Mouse (Mus musculus) spleen, embryonic (tissue): ENCODE measurements around the gene Ogfr.

Experiments used
- CTCF ChIA-PET: fragments of 350-600 bp; sonication (Branson Sonifier 250); formaldehyde crosslinking; loops from one replicate; lab custom pipeline; 2022; lab: Charles Lee

Gene Ogfr

GRCm38 (mm10) chr2:180589123-180589831 is at the start of gene Ogfr:
Gene Ogfr, plus strand, starts transcription at chr2:180589245.
- CTCF ChIA-PET = interaction anchor here (0.9 kb wide), 1 partner anchor 9 kb away, joined by 3 read pairs; no protein-coding TSS in a partner anchor

GRCm38 (mm10) chr2:180543675-180544074 is 45.4 kb upstream of the Ogfr start:
- CTCF ChIA-PET = no interaction called here

- CTCF ChIA-PET = interaction anchor here (0.7 kb wide), 1 partner anchor 267 kb away, joined by 4 read pairs; no protein-coding TSS in a partner anchor
Measured at GRCm38 (mm10) chr2:180545046-180545445, 44.0 kb upstream of the Ogfr start.

DNA sequence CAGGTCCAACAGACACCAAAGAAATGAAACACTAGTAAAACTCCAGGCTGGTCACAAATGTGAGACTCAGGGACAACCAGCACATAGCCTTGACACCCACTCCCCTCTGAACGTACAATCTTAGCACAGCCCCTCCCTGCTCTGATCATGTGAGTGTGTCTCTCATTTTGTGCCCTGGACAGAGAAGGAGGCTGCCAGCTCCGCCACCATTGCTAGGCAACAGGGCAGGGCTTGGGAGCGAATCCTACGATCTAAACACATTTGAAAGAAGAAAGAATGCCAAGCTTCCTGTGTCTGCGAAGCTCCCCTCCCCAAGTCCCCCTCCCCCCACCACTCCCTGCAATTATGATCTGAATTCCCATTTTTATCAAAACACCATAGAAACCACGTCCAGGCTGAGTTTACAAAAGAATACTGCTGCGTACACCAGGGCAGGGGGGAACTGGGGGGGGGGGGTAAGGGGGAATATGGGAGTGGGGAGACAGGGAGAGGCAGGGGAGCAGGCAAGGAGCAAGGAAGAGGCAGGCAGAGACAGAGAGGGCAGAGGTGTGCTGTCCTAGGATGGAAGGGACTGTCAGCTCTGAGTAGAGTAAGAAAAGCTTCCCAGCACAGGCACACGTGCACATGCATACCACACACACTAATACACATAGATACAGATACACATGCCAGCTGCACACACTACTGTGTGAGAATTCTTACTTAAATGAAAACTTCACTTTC is 41.5 kb upstream of the Ogfr start:
- CTCF ChIA-PET = no interaction called here

DNA sequence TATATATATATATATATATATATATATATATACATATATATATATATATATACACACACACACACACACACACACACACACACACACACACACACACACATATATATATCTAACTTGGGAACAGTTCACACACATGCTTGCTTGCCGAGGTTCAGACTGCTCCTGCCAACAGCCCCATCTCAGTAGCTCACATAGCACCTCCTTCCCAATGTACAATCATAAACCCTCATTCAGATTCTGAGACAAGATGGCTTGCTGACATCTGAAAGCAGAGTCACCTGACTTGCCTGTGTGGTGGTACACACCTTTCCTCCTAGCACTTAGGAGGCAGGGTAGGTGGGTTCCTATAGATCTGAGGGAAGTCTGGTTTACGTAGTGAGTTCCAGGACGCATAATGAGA is 36.7 kb upstream of the Ogfr start:
- CTCF ChIA-PET = no interaction called here

DNA sequence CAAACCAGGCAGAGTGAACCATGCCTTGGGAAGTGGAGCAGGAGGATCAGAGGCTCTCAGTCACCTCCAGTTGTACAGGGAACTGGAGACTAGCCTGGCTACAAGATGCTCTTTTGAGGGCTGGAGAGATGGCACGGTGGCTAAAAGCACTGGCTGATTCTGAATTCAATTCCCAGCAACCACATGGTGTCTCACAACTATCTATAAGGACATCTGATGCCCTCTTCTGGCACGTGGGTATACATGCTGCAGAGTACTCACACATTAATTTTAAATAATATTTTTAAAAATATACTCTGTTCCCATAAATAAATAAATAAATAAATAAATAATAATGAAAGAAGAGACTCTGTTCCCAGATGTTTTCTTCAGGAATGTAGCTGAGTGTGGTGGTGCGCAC is 33.8 kb upstream of the Ogfr start:
- CTCF ChIA-PET = no interaction called here

DNA sequence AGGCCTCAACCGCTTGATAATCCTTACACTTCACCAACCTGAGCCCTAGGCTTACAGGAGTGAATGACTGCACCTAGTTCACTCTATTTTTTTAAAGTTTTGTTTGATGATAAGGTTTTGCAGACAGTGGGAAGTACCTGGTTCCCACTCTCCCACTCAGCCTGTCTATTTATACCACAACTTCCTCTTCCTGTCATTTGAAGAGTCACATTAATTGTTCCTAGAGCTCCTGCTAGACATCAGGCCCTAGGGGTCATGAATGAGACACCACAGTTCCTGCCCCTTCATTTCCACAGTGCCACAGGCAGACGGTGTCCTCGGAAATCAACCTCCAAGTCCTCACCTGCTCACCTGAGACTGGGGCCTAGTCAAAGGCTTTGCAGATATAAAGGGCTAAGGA is 32.6 kb upstream of the Ogfr start:
- CTCF ChIA-PET = interaction anchor here (0.6 kb wide), 1 partner anchor 90 kb away, joined by 7 read pairs; no protein-coding TSS in a partner anchor

GRCm38 (mm10) chr2:180560245-180560644 is 28.8 kb upstream of the Ogfr start:
- CTCF ChIA-PET = no interaction called here

GRCm38 (mm10) chr2:180562146-180562545 is 26.9 kb upstream of the Ogfr start:
- CTCF ChIA-PET = interaction anchor here (0.5 kb wide), 1 partner anchor 161 kb away, joined by 10 read pairs; no protein-coding TSS in a partner anchor

DNA sequence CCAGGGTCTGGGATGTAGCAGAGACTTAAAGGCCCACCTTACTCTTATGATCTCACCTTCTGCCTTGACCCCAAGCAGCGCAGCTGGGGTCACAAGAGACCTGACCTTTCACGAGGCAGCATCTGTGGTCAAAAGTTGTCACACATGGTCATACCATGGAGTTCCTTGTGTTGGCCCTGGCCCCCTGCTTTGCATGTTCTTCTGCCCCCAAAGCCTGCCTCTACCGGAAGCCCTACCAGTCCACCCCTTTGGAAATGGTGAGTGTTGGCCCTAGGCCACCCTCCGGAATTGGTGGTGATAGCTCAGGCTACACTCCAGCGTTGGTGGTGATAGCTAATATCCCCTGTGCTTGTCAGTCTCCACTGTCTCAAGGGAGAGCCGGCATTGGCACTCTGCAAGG is 25.7 kb upstream of the Ogfr start:
- CTCF ChIA-PET = interaction anchor here (1.5 kb wide), 1 partner anchor 15 kb away, joined by 4 read pairs; no protein-coding TSS in a partner anchor

DNA sequence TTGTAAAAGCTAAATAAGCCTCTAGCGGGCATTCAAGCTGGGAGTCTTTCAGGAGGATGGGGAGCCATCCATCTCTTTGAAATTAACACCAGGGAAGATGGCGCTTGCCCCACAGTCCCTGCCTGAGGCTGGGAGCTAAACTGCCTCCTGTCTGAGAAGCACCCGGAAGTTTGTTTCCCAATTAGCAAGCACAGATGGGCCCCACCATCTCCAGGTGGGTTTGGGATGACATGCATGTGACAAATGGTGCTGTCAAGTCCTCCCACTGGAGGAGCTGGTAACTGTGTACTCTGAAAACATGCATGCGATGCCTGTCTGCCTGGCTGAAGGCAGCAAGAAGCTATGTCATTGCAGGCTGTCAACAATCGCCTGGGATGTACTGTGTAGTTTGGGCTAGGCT is 25.2 kb upstream of the Ogfr start:
- CTCF ChIA-PET = interaction anchor here (1.5 kb wide), 1 partner anchor 15 kb away, joined by 4 read pairs; no protein-coding TSS in a partner anchor

DNA sequence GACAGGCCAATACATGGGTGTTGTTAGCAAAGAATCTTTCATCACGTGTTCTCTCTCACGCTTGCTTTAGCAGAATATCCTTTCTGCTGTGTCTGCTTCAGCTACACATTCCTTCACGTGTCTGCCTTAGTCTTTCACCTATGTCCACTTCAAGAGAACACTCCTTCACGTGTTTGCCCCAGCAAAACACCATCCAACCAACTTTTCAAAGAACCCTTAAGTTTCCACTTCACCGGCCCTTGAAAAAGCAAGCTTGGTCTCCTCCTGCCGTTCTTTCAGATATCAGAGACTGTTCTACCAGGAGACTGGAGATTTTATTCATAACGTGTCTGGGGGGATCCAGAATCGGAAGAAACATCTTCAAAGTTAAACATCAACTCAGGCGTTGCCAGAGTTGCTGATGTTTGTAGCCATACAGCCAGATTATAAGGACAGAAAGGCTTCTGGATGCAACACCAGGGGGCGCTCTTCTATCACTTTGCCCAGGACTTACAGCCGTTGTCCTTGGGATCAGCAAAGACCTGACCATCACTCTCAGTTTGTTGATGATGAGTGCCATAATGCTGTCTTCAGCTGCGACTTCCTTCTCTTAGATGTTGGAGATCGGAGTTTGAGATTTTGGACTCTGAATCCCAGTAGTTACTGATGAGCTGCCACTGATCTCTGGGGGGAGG is 22.7 kb upstream of the Ogfr start:
- CTCF ChIA-PET = interaction anchor here (0.6 to 0.9 kb wide), 2 partner anchors 12 to 16 kb away, joined by 3 to 5 read pairs; no protein-coding TSS in a partner anchor

DNA sequence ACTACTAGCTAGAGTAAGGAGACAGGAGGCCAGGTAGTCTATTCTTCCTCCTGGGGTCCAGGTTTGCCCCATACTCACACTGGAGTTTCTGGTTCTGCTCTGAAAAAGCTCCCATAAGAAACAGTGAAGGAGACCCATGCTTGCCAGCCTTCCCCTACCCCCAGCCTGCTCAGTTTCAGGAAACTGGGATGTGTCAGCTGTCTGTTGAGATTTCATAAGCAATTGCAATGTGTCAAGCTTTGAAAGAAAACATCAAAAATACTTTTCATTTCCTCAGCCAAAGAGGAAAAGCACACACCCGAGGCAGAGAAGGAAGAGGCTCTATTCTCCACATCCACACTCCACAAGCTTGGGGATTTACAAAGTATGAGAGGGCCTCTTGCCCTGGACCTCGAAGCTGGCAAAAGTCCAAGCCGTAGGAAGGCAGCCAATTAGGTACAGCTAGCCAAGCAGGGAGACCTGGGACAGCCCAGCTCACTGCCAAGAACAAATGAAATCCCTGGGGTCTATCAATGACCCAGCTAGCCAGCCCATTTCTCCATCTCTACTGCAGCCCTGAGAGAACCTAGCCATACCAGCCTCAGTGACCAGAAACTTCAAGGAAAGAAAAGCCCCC is 19.9 kb upstream of the Ogfr start:
- CTCF ChIA-PET = interaction anchor here (0.6 kb wide), 1 partner anchor 30 kb away, joined by 4 read pairs; no protein-coding TSS in a partner anchor

DNA sequence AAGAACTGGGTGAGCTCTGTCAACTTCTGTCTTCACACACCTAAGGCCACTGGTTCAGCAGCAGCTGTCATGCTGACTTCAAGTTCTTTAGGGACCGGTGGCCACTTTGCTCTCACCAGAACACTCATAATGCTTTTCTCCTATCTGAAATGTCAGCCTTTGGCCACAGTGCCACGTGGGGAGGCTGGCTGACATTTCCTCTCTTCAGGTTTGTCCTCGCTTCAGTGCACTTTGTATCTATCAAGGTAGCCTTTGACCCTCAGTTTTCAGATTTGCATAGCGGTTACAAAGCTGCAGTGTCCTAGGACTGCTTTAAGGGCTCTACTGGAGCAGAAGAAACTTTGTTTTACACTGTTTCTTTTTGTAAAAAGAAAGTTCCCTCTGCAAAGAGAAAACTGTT is 12.6 kb upstream of the Ogfr start:
- CTCF ChIA-PET = no interaction called here

DNA sequence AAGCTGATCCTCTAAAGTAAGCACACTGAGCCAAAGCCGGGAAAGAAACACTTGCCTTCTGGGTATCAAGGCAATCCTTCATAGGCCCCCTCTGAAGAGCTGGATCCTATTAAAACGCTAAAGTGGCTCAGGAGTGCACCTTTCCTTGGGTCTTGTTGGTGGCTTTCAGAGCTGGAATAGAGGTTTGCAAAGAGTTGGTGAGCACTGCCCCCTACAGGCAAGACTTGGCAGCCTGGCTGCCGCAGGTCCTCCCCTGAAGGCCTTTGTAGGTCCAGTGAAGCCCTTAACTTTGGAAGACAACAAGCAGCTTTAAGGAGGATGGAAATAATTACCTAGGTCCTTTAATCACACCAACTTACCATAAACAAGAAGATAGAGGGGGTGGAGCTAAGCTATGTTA is 10.4 kb upstream of the Ogfr start:
- CTCF ChIA-PET = interaction anchor here (0.8 to 1.3 kb wide), 4 partner anchors 12 to 106 kb away, joined by 3 to 4 read pairs (median 4); no protein-coding TSS in a partner anchor

DNA sequence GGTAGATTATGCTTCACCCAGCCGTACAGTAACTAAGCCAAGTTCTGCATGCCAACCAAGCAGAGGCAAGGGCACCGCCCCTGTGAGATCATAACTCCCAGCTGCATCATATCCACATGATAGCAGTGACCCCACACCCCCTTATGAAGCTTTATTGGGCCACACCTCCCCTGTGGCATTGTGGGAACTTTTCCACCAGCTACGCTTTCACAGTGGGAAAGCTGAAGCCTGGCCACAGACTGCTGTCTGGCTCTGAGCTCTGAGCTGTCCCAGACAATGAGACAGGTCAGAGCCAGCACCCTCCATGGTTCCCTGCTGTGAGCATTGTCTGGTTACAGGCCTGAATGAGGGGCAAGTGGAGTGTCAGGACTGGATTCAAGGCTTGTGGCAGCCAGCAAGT is 8.0 kb upstream of the Ogfr start, which contains the start of gene Mrgbp:
Mrgbp (plus strand) TSS at position 303 of the 400 bp plus-strand sequence.
- CTCF ChIA-PET = interaction anchor here (0.9 to 1.3 kb wide), 3 partner anchors 9 to 12 kb away, joined by 3 read pairs; no protein-coding TSS in a partner anchor

DNA sequence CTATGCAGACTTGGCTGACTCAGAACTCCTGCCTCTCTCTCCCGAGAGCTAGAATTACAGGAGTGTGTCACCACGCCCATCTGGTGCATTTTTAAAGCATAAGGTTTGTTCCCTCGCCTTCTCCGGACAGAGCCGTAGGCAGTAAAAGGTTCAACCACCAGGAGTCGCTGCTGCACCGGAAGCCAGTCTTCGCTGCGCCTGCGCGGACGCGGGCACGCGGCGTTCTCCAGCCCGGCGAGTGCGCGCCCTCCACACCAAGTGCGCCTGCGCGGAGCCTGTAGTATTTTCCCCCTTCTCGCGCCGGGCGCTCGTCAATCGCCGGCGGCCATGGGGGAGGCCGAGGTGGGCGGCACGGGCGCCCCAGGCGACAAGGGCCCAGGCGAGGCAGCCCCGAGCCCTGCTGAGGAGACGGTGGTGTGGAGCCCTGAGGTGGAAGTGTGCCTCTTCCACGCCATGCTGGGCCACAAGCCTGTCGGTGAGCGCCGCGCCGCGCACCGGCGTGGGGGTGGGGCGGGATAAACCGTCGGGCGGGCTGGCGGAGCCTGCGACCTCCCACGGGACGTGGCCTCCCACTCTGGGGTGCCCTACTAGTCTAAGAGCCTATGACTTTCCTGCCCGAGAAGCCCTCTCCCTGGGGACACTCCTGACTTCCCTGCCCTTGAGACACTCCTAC is 6.4 kb upstream of the Ogfr start:
- CTCF ChIA-PET = interaction anchor here (1.0 kb wide), 1 partner anchor 17 kb away, joined by 5 read pairs; no protein-coding TSS in a partner anchor

- CTCF ChIA-PET = no interaction called here
Measured at GRCm38 (mm10) chr2:180583154-180583507, 5.9 kb upstream of the Ogfr start.

DNA sequence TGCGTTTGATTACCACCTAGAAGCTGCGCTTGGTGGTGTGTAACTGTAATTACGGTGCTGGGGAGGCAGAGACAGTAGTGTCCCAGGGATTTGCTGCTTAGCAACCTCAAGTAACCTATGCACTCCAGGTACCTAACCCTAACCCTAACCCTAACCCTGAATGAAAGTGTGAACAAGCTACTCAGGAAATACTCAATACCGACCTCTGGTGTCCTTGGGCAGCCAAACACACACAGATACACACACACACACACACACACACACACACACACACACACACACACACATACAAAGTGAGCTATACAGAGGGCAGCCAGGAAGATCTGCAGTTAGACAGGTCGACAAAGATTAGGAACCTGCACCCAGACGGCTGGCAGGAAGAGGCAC is 316 bp upstream of the Ogfr start:
- CTCF ChIA-PET = no interaction called here

DNA sequence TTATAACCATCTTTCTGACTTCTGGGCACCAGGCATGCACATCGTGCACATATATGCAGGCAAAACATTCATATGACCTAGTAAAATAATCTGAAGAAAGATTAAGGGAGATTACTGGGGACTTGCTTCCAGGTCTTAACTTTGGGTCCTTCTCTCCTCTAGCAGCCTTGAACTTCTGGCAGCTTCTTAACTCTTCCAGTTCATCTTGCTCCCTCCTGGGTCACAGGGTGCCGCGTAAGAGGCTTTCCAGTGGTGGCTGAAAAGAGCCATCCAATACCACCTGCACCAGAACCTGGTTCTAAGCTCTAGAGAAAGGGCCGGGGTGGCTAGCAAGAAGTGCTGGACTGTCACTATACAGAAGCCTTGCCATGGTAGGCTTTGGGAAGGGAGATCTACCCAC is 8.4 kb downstream of the Ogfr start, which contains the start of gene Col9a3:
Col9a3 (plus strand) TSS at position 301 of the 400 bp plus-strand sequence.
- CTCF ChIA-PET = no interaction called here
